Mouse (Mus musculus): ENCODE data around the gene B3gnt3.
A peak's percentile ranks its signal among the peaks of the same experiment; 100 is the strongest.

B3gnt3 gene

DNA sequence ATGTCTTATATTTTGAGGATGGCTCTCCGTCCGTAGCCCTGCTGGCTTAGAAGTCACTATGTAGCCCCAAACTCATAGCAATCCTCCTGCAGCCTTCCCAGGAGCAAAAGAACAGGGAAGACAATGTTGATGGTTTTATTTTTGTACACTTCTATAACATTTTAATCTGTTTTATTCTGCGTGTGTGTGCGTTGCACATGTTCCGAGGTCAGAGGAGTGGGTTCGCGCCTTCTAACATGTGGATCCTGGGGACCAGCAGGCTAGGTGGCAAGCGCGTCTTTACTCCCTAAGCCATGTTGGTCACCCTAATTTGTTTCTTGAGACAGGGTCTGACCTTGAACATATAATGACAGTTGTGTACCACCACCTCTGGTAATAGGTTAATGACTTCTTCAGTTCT, 24.8 kb downstream of the B3gnt3 start:
- peak; percentile 25 for DNase-seq

DNA sequence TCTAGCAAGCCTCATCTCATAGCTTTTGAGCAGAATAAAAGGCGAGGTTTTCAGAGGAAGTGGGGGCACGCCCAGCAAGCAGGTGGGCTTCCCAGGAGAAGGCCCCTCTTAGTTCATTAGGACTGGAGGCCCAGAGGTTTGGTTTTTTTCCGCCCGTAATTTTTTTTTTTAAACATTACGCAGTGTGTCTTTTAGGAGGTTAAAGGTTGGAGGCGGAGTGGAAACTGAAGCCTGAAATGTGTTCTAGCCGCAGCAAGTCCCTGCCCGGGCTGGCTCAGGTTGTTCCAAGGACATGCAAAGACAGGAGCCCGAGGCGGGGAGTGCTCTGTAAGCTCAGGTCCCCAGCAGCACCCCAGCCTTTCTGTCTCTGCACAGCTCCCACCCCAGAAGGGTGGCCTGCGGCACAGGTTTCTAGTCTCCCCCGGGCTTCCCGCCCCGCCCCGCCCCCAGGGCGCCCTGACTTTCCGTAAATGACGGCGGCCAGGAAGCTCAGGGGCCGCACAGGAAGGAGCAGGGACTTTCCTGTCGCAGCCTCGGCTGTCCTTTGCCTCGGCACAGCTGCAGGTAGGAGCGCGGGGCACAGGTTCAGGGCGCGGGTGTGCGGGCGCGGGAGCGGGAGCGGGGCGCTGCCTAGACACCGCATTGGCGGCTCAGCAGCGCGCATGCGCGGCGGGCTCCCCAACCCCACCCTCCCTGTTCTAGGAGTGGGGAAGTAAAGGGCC, 25.4 kb downstream of the B3gnt3 start, which contains the start of gene Jak3:
TSS of gene Jak3 (plus strand) at position 277 of the 722 bp plus-strand sequence.
- DNase-seq: peak; percentile 74

DNA sequence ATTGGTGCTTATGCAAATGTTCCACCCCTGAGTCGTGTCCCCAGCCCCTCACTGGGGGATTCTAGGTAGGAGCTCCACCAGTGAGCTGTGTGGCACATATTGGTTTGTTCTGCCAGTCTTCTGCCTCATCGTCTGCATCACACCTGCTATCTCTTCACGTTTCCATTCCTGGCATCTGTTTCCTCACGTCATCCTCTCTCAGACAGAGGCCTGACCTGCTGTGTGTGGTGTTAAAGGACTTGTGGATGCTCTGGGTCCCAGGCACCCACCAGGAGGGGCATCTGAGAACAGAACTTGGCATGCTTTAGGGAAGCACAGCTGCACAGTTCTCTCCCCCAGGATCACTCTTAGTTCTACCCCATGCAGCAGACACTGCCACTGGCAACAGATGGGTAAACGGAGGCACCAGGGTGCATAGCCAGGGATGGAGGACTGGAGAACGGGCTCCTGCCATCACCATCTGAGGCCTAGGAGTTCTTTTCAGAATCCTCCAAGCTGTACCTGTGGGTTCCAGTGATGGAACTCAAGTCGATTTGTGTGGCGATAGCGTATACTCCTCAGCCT, 26.1 kb downstream of the B3gnt3 start:
- DNase-seq: peak; percentile 27

DNA sequence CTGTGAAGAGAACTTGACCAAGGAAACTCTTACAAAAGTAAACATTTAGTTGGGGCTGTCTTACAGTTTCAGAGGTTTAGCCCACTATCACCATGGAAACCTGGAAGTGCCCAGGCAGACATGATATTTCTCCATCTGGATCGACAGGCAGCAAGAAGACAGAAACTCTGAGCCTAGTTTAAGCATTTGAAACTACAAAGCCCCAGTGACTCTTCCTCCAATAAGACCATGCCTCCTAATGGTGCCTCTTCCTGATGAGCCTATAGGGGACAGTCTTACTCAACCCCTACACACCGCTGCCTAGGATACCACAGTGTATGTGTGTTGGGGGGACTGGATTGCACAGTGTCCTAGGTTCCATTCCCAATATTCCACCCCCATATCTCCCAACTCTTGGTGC, 27.5 kb downstream of the B3gnt3 start:
- DNase-seq: no peak

DNA sequence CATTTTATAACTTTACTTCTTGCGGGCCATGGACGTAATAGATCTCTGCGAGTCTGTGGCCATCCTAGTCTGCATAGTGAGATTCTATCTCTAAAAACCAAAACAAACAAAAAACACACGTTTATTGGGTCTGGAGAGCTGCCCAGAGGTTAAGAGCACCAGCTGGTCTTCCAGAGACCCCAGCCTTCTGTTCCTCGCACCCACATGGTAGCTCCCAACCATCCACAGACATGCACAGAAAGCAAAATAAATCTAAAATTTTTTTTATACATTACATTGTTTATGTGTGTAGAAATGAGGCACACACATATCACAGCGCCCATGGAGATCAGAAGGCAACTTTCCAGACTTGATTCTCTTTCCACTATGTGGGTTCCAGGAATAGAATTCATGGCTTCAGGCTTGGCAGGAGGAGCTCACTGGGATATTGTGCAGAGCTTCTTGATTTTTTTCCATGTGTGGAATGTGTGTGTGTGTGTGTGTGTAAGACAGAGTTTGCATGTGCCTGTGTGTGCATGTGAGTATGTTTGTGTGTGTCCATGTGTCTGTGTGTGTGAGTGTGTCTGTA, 29.3 kb downstream of the B3gnt3 start:
- no peak for DNase-seq

DNA sequence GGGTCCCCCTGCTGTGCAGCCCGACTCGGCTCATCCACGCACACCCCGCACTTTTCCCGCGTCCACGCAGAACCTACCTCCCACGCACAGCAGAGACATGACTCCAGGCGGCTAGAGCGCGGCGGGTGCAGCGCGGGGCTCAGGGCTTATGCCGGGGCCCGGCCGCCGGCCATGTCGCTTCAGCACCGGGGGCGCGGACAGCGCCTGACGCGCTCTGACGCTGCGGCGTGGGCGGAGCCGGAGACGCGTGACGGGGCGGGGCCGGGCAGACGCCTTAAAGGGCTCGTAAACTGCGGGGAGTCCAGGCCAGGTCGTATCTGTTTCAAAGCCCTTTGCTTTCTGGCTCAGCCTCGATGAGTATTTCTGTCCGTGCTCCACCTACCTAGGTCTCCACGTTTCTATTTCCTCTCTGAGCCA, 30.0 kb downstream of the B3gnt3 start, which contains the start of gene Unc13a:
TSS of gene Unc13a (minus strand) at position 209 of the 417 bp plus-strand sequence.
- DNase-seq: peak; percentile 92

DNA sequence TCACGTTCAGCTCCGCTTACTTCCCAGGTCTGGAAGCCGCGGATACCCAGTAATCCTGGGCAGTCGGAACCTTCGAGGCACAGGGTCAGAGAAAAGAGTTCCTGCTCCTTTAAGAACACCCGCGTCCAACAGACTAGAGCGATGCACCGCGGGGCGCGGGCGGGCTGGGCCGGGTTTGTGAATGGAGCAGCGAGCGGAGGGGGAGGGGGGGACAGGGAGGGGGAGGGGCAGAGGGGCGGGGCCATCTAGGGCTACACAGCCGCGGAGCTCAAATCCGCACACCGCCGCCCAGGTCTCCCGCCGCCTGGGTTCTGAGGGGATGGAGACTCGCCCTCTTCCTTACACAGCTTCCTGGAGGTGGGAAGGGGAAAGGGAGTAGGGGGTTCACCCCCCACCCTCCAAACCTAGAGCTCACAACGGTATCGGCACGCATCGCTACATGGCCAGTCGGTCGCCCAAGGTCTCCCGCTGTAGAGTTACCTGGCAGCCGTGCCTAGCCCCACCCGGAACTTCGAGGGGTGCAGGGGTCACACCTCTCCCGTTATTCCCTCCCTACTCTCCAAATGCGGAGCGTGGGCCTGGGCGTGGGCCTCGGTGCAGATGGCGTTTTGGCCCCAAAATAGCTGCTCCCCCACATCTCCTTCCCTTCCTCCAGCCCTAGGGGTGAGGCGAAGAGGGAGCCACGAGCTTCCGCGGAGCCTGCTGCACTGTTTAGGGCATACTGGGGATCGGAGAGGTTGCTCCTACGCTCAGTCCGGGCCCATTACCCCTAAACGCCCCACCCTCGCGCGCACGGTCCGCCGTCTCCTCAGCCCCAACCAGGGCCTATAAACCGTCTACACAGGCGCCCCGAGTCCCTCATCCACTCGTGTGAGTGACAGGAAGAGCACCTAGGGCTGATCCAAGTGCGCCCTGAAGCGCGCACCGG, 30.7 kb downstream of the B3gnt3 start:
- DNase-seq: peak; percentile 80

DNA sequence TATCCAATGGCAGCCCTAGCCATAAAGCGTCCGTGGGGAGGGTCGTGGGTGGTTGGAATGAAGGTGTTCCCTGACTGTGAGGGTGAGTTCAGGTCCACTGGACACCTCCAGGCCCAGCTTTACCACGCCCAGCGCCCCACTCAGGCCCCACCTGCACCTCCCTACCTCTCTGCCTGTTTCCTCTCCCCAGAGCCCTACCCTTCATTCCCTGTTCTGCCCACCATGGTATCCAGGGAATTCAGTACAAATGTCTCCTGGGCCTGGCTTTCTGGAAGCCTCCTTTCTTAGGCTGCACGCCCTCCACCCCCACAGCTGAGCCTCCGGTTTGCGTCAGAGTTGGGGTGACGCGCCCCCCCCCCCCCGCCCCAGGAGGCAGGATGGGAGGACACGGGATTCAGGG, 31.4 kb downstream of the B3gnt3 start:
- DNase-seq: no peak

DNA sequence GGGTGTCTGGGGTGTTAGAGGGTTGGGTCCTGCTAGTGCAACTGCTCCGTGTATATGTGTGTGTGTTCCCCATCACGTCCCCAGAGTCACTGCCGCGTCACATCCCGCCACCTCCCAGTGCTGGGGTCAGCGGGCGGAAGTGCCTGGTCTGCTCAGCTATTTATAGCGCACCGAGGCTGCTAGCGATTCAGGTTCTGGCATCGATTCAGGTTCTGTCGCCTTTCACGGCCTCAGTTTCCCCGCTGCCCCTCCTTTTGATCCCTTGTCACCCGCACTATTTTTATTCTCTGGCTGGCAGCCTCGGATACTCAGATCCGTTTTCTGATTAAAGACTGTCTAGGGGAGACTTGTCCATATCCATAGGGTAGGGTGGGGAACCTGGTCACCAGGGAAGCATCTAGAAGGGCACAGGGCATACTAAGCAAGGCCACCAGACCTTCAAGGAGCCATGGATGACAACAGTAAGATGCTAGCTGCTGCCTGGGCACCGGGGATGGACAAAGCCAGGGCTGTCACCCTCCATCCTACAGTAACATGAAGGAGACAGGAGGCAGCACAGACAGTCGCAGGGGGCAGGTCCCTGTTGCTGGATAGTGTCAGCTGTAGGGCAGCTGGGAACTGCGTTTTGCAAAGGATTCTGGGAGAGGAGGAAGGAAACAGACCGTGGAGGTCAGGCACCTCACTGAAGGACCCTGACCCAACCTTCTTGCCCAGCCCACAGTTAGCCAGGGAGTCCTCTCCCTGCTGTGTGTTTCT, 33.2 kb downstream of the B3gnt3 start:
- no peak for DNase-seq

DNA sequence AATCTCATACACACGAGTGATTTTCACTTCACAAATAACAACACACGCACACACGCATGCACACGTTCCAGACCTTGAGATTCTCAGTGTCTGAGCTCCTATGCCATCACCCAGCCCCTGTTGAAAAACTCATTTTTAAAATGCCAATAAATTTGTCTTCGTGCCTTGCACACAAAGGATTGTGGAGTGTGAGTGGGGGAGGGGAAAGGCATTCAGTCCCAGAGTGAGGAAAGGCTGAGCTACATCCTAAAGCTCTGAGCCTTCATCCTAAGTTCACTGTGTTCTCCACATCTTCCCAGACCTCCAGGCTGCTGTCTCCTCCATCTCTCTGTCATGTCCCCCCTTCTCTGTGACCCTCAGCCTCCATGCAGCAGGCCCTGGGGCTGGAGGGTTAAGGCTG, 34.3 kb downstream of the B3gnt3 start:
- no peak for DNase-seq

DNA sequence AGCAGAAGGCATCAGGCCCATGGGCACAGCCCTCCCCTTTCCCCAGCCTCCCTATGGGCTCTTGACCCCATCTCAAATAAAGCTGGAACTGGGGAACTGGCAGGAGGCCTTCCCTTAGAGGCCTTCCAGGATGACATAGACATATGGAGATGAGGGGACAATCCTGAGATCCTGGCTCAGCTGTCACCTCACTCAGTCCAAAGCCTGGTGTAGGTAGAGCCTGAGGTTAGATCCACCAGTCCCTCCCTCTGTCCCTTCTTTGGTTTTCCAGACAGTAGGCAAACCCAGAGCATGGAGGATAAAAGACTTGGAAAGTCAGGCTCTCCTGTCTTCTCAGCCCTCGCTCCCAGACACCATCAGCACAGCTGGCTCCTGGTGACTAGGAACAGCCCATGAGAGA, 34.7 kb downstream of the B3gnt3 start:
- DNase-seq: no peak

DNA sequence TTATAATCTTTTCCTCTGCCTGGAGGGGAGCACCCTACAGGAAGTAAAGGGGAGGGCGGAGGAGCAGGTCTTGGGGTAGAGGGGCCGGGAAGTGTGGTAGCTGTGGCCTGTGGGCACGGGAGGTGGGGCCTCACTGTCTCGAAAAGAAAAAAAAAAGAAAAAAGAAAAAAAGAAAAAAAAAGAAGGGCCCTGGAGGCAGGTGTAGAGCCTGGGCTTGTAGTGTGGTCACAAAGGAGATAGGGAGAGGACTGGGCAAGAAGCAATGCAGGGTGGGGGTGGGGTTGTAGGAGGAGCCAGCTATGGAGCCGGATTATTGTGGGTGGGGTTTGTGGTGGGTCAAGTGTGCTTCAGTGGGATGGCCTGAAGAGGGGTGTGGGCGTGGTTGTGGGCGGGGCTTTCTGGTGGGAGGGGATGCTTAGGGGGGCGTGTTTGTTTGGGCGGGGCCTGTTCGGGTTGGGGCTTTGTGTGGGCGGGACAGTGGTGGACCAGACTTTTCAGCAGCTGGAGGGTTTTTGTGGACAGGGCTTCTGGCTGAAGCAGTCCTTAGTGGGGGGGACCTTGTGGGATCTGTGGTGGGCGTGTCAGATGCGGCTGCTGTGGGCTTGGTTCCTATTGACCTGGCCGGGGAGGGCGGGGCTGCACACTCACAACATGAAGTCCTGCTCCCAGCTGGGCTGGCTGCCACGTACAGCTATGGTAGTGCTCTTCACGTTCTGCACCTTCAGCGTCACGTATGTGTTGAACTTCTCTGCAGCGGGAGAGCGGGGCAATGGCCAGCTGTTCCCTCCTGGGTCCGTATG, 36.1 kb downstream of the B3gnt3 start:
- DNase-seq: no peak

DNA sequence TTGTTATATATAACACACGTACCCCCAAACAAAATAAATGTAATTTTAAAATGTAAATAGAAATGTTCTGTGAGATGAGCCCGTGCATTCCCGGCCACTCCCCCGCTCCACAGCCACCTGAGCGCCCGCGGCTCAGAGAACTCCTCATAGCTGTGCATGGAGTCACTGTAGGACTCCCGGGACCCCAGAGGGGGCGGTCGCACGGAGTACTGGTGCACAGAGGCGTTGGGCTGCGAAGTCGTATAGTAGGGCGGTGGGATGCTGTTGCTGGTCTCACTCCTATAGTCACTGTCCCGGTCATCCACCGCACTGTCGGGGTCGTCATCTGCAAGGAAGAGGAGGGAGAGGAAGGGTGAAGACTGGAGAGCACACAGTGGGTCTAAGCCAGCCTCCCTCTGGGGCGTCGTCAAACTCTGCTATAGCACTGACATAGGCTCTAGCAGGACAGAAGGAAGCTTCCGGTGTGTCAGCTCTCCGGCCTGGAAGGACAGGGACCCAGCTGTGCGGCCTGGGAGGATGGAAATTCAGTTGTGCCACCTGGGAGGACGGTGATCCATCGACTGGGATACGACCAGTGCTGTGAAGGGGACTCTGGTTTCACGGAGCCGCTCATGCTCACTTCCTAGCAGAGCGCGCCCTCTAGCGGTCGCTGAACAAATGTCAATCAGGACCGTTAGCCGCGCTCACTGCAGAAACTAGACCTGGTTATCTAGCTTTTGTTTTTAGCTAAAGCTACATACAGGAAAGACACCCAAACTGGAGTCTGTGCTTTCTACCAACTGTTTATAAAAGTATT, 41.1 kb downstream of the B3gnt3 start:
- DNase-seq: peak; percentile 83

DNA sequence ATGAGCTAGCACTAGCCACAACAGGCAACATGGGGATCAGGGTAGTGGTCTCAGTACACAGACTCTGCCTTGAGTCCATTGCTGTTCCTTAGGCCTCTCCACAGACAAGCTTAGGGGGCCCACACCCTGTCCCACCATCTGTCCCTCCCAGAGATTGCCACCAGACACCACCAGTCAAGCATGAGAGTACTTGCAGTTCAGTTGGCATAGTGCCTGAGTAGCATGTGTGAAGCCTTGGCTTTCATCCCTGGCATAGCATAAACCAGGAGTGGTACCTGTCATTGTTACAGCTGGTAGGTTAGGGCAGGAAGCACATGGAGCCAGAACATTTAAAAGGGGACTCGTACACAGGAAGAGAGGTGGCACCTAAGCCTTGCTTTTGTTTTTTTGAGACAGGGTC, 41.8 kb downstream of the B3gnt3 start:
- DNase-seq: peak; percentile 57

DNA sequence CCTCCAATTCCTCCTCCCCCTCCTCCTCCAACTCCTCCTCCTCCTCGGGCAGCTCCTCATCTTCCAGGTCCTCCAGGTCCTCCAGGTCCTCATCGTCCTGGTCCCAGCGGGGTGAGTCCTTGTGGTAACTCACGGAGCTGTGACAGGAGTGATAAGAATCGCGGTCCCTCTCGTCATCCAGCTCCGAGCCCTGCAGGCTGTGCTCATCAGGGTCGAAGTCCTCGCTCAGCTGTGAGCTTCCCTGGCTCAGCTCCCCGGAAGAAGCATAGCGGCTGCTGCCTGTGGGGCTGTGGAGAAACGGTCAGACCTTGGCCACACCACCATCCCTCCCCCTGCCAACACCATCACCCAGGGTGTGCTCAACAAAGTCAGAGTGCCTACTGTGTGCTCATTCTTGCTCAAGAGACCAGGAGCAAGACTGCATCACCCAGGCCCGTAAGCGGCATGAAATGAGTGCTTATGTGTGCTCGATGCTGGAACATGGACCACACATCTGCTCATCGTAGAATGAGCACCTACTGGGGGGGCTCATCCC, 43.0 kb downstream of the B3gnt3 start:
- no peak for DNase-seq

DNA sequence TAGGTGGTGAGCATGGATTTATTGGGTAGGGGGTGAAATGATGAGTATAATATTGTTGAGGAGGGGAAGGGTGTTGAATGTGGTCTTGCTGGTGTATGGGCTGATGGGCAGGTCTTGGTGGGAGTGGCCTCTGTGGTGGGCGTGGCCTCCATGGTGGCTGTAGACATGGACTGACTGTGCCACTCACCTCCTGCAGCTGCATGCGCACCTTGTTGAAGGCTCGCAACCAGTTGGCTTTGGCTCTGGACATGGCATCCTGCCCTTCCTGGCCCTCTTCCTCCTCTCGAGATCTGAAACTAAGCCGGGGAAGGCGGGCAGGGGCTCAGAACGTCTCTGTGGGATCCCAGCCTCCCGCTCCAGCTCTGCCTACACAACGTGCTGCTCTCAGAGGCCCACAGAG, 43.8 kb downstream of the B3gnt3 start:
- peak; percentile 17 for DNase-seq

DNA sequence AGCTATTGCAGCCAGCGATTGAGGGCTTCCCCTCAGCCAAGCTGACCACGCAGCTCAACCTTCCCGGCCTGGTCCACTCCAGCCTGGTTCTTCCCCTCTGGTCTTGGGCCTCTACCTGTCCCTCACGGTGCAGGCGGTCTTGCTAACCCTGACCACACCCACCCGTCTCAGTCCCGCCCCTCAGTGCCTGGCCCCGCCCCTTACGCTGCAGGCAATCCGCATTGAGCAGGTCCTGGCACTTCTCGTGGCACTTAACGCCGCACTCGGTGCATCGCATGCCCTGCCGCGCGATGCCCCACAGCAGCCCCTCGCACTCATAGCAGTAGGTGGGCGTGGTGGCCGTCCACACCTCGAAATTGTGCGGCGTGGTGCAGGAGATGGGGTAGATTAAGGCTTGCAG, 47.0 kb downstream of the B3gnt3 start:
- DNase-seq: no peak

DNA sequence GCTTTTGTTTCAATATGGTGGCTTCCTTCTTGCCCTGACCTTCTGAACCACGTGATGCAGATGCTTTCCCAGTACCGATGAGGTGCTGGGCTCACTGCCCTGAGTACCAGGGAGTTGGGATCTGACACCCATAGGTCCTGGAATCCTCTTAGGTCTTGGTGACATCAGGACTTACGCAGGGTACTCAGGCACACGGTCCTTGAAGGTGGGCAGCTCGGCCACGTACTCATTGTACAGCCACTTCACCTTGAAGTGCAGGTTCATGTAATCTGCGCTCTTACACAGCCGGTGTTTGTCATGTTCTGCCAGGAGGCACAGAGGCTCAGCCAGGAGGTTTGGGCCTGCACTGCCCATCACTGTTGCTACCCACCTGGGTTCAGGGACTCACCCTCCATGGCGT, 56.1 kb downstream of the B3gnt3 start:
- DNase-seq: no peak

Data from cerebellum, adult 11 months (tissue).